In the genomic region with DNA sequence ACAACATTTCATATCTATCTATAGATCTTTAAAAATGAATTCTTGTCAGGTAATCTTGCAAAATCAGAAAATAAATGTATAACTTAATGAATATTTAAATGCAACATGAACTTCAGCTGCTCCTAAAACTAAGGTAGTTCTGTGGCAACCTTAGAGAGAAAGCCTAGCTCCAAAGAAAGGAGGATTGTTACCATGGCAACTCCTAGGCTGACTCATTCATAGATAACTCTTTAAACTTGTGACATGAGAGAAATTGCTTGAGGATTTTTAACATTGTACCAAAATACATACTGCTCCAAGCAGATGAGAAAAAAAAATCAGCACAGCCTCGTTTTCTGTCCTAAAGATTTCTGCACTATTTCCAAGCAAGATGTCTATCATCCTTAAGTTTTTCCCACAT, we compare ENCODE assay signal across 18 mouse cellular contexts.
DNase-seq lines count a peak whose midpoint lies in the region; ATAC-seq and TF ChIP-seq lines count a peak whose summit lies in the region.
"Had no signal": no experiment of that assay in that cellular context is flagged by ENCODE, and none has a peak within 500 bp of the region (broad histone marks: within the 10 kb centered on the region; RNA-seq: fewer than 3 reads in every experiment).

No protein-coding gene starts in this region.

- H3K4me3 ChIP-seq in hindbrain, postnatal 0 days (ENCODE audit: low read length), result no peak overlapping the region
- H3K4me3 ChIP-seq in hindbrain, embryonic 10.5 days, result no peak overlapping the region
- no peak overlapping the region for H3K4me3 ChIP-seq in midbrain, embryonic 16.5 days (ENCODE audit: low read depth, low read length)
- H3K4me3 ChIP-seq in midbrain, embryonic 10.5 days, result no peak overlapping the region
- H3K4me3 ChIP-seq in forebrain, postnatal 0 days (ENCODE audit: low read depth, low read length), result no peak overlapping the region
- no peak overlapping the region for H3K4me3 ChIP-seq in cerebellum, adult 2 months (replicated peaks; ENCODE audit: insufficient read depth, low read depth, low read length)
- H3K4me3 ChIP-seq: heart, embryonic 10.5 days; hindbrain, embryonic 15.5 days; limb, embryonic 15.5 days had no signal

- H3K27me3 ChIP-seq in hindbrain, postnatal 0 days (ENCODE audit: insufficient read depth, low read length), result no peaks in the 10 kb centered on the region
- no peaks in the 10 kb centered on the region for H3K27me3 ChIP-seq in hindbrain, embryonic 10.5 days (ENCODE audit: insufficient read depth, poor library complexity, severe bottlenecking)
- no peaks in the 10 kb centered on the region for H3K27me3 ChIP-seq in midbrain, embryonic 16.5 days (ENCODE audit: control insufficient read depth, insufficient read depth, low read depth, low read length)
- H3K27me3 ChIP-seq in midbrain, embryonic 10.5 days (ENCODE audit: low read depth, poor library complexity, severe bottlenecking), result no peaks in the 10 kb centered on the region
- no peaks in the 10 kb centered on the region for H3K27me3 ChIP-seq in forebrain, postnatal 0 days (ENCODE audit: insufficient read depth, low read length)
- H3K27me3 ChIP-seq in cerebellum, adult 2 months (ENCODE audit: control insufficient read depth, insufficient read depth, low read length), result no peaks in the 10 kb centered on the region
- H3K27me3 ChIP-seq: hindbrain, embryonic 15.5 days; limb, embryonic 15.5 days; Patski had no signal

- no peaks in the 10 kb centered on the region for H3K4me1 ChIP-seq in hindbrain, postnatal 0 days (ENCODE audit: insufficient read depth, low read length)
- H3K4me1 ChIP-seq in hindbrain, embryonic 10.5 days (replicated peaks), result no peaks in the 10 kb centered on the region
- H3K4me1 ChIP-seq in midbrain, embryonic 16.5 days (ENCODE audit: control insufficient read depth, insufficient read depth, low read length), result peaks cover 2% of the 10 kb centered on the region
- no peaks in the 10 kb centered on the region for H3K4me1 ChIP-seq in midbrain, embryonic 10.5 days
- H3K4me1 ChIP-seq in forebrain, postnatal 0 days (ENCODE audit: insufficient read depth), result peaks cover 6% of the 10 kb centered on the region; the same call in 1 of the 2 replicates
- no peaks in the 10 kb centered on the region for H3K4me1 ChIP-seq in cerebellum, adult 2 months (ENCODE audit: control insufficient read depth, insufficient read depth, low read length)
- H3K4me1 ChIP-seq: heart, embryonic 10.5 days; hindbrain, embryonic 15.5 days; limb, embryonic 15.5 days had no signal

- peak; percentile 48 for DNase-seq in hindbrain, postnatal 0 days (ENCODE audit: low spot score)
- DNase-seq in hindbrain, embryonic 10.5 days (ENCODE audit: low spot score), result no peak
- DNase-seq in midbrain, embryonic 10.5 days (ENCODE audit: low spot score), result no peak
- peak; percentile 59 for DNase-seq in forebrain, postnatal 0 days
- no peak for DNase-seq in cerebellum, adult 2 months
- DNase-seq in thymus, postnatal 36 days, result no peak
- DNase-seq: cerebellum, adult 11 months; cerebellum, postnatal 25 days; heart, postnatal 10 days; kidney, adult 18-20 months; kidney, postnatal 14 days; lung, postnatal 10 days; thymus, adult 18-20 months had no signal

- ATAC-seq in hindbrain, postnatal 0 days, result no peak
- peak; percentile 77 for ATAC-seq in midbrain, embryonic 16.5 days
- peak; percentile 91 for ATAC-seq in forebrain, postnatal 0 days
- ATAC-seq: Patski had no signal

- no peak overlapping the region for H3K4me2 ChIP-seq in hindbrain, postnatal 0 days (ENCODE audit: low read depth, low read length)
- H3K4me2 ChIP-seq in midbrain, embryonic 16.5 days (ENCODE audit: low read length), result no peak overlapping the region
- H3K4me2 ChIP-seq in forebrain, postnatal 0 days (ENCODE audit: low read depth), result no peak overlapping the region
- H3K4me2 ChIP-seq: hindbrain, embryonic 15.5 days; limb, embryonic 15.5 days had no signal

- H3K36me3 ChIP-seq in hindbrain, postnatal 0 days (ENCODE audit: insufficient read depth, low read length), result no peaks in the 10 kb centered on the region
- H3K36me3 ChIP-seq in hindbrain, embryonic 10.5 days, result no peaks in the 10 kb centered on the region
- no peaks in the 10 kb centered on the region for H3K36me3 ChIP-seq in midbrain, embryonic 16.5 days (ENCODE audit: control insufficient read depth, insufficient read depth, low read length)
- H3K36me3 ChIP-seq in midbrain, embryonic 10.5 days, result no peaks in the 10 kb centered on the region
- no peaks in the 10 kb centered on the region for H3K36me3 ChIP-seq in forebrain, postnatal 0 days (ENCODE audit: insufficient read depth)
- H3K36me3 ChIP-seq: heart, embryonic 10.5 days; hindbrain, embryonic 15.5 days; limb, embryonic 15.5 days had no signal

- H3K9ac ChIP-seq in hindbrain, postnatal 0 days (replicated peaks; ENCODE audit: low read length), result no peak overlapping the region
- no peak overlapping the region for H3K9ac ChIP-seq in midbrain, embryonic 16.5 days (ENCODE audit: low read depth, low read length)
- no peak overlapping the region for H3K9ac ChIP-seq in forebrain, postnatal 0 days
- H3K9ac ChIP-seq: hindbrain, embryonic 15.5 days; limb, embryonic 15.5 days had no signal

- no peaks in the 10 kb centered on the region for H3K9me3 ChIP-seq in hindbrain, postnatal 0 days (ENCODE audit: low read length)
- no peaks in the 10 kb centered on the region for H3K9me3 ChIP-seq in hindbrain, embryonic 10.5 days
- H3K9me3 ChIP-seq in midbrain, embryonic 16.5 days (replicated peaks; ENCODE audit: control insufficient read depth, low read length, poor library complexity, severe bottlenecking), result no peaks in the 10 kb centered on the region
- no peaks in the 10 kb centered on the region for H3K9me3 ChIP-seq in midbrain, embryonic 10.5 days (replicated peaks)
- H3K9me3 ChIP-seq in forebrain, postnatal 0 days (ENCODE audit: low read length), result no peaks in the 10 kb centered on the region
- H3K9me3 ChIP-seq: heart, embryonic 10.5 days; hindbrain, embryonic 15.5 days; limb, embryonic 15.5 days had no signal

- no peak for TF ChIP-seq POLR2A in cerebellum, adult 2 months (IDR thresholded peaks at IDR 0.05; ENCODE audit: borderline replicate concordance, insufficient read depth, low read length)

- 38% methylated on average over 1 of the region's 1 CpGs for WGBS in hindbrain, postnatal 0 days
- WGBS in hindbrain, embryonic 10.5 days, result 75% methylated on average over 1 of the region's 1 CpGs
- 46% methylated on average over 1 of the region's 1 CpGs for WGBS in midbrain, embryonic 16.5 days
- WGBS in midbrain, embryonic 10.5 days, result 74% methylated on average over 1 of the region's 1 CpGs
- WGBS in forebrain, postnatal 0 days, result 29% methylated on average over 1 of the region's 1 CpGs
- WGBS in cerebellum, adult 2 months, result 57% methylated on average over 1 of the region's 1 CpGs

- H3K27ac ChIP-seq in hindbrain, postnatal 0 days, result no peak overlapping the region
- H3K27ac ChIP-seq in hindbrain, embryonic 10.5 days, result no peak overlapping the region
- no peak overlapping the region; the same call in 1 of the 2 replicates for H3K27ac ChIP-seq in midbrain, embryonic 16.5 days (ENCODE audit: low read length)
- H3K27ac ChIP-seq in midbrain, embryonic 10.5 days (replicated peaks), result no peak overlapping the region
- peak overlapping the region; percentile 16; the same call in 1 of the 2 replicates for H3K27ac ChIP-seq in forebrain, postnatal 0 days (ENCODE audit: low read depth, low read length)
- H3K27ac ChIP-seq in cerebellum, adult 2 months (ENCODE audit: insufficient read depth, low read length), result no peak overlapping the region
- H3K27ac ChIP-seq: heart, embryonic 10.5 days; hindbrain, embryonic 15.5 days; limb, embryonic 15.5 days had no signal

- no peak for TF ChIP-seq CTCF in hindbrain, postnatal 0 days (IDR thresholded peaks at IDR 0.05; ENCODE audit: low read depth)
- TF ChIP-seq CTCF in forebrain, postnatal 0 days (IDR thresholded peaks at IDR 0.05; ENCODE audit: low read depth), result no peak
- TF ChIP-seq CTCF in cerebellum, adult 2 months (IDR thresholded peaks at IDR 0.05; ENCODE audit: borderline replicate concordance, insufficient read depth, low read depth, low read length), result no peak

Comparison
In these comparisons a context has a peak if more than half of its experiments do, and no peak if none do; other contexts are left out.
1. DNase-seq: peak in hindbrain, postnatal 0 days (single experiment) and forebrain, postnatal 0 days (single experiment); none in hindbrain, embryonic 10.5 days (single experiment), midbrain, embryonic 10.5 days (single experiment), cerebellum, adult 2 months (0 of 2) and thymus, postnatal 36 days (0 of 2).